Mouse (Mus musculus): Measurements from ENCODE around the gene Fuca2. TPM values are rescaled to one million over a fixed set of nuclear protein-coding genes. Genes with fewer than 3 reads are reported as not detected.
"Not testable (repeated sequence)": the region's sequence is repeated elsewhere in the genome, so short reads cannot be mapped to it uniquely, and the experiment has no call there.

The Fuca2 gene
- polyA plus RNA-seq, 1 experiment from 2014 or later, result 60.9 TPM

- Histone ChIP-seq H3K36me3 (no peaks in the 10 kb centered on the region), H3K27me3 (peaks cover 24% of the 10 kb centered on the region), H3K4me2 (no peak overlapping the region), H3K27ac (no peak overlapping the region), H3K9ac (no peak overlapping the region), H3K4me3 (replicated peaks) (no peak overlapping the region), H3K4me1 (replicated peaks) (peaks cover 6% of the 10 kb centered on the region), H3K9me3 (replicated peaks) (no peaks in the 10 kb centered on the region)
- ATAC-seq (ENCODE audit: low read depth) (no peak), DNase-seq (no peak)
- 58% methylated on average over 6 of the region's 6 CpGs for WGBS (ENCODE audit: insufficient replicate concordance)
Measured at GRCm38 (mm10) chr10:13479341-13479740, 20.0 kb upstream of the Fuca2 start.

DNA sequence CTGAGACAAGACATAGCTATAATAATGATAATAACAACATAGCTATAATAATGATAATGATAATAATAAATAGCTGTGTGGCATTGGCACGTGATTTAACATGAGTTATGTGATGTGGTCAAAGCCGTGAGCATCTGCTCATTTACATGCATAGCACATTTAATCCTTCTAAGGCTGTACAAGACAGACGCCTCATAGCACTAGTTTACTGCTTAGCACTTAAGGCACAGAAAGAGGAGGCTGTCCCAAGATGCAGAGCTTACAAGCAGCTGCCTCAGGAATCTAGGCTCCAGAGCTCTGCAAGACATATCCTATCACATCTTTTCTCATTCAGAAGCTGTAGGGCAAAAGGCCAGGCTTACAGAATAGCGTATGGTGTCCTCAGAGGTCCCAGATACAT is 13.4 kb upstream of the Fuca2 start:
- DNase-seq, result no peak
- no peak for ATAC-seq (ENCODE audit: low read depth)
- Histone ChIP-seq H3K4me3 (replicated peaks) (no peak overlapping the region), H3K9ac (no peak overlapping the region), H3K36me3 (no peaks in the 10 kb centered on the region), H3K27ac (no peak overlapping the region), H3K4me1 (replicated peaks) (no peaks in the 10 kb centered on the region), H3K4me2 (no peak overlapping the region), H3K27me3 (no peaks in the 10 kb centered on the region), H3K9me3 (replicated peaks) (no peaks in the 10 kb centered on the region)
- 52% methylated on average over 4 of the region's 4 CpGs for WGBS (ENCODE audit: insufficient replicate concordance)

DNA sequence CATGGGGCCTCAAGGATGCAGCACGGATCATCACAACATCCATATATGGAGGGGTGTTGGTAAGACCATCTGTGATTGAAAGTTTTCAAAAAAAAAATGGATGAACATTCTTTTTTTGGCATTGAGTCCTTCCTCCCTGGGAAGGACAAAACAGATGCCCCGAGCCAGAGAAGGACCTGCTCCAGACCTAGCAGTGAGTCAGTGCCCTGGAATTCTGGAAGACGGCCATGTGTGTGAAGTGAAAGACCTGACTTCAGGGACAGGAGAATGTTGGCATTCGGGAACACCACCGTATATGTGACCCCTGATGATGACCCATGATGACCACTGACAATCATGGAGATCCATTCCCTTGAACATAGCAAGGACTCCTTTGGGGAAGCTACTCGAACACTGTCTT is 9.7 kb upstream of the Fuca2 start:
- Histone ChIP-seq H3K27ac (no peak overlapping the region), H3K4me3 (replicated peaks) (no peak overlapping the region), H3K36me3 (no peaks in the 10 kb centered on the region), H3K9ac (no peak overlapping the region), H3K9me3 (replicated peaks) (no peaks in the 10 kb centered on the region), H3K4me2 (no peak overlapping the region), H3K4me1 (replicated peaks) (no peaks in the 10 kb centered on the region), H3K27me3 (no peaks in the 10 kb centered on the region)
- ATAC-seq (ENCODE audit: low read depth) (no peak), DNase-seq (no peak)
- 58% methylated on average over 6 of the region's 6 CpGs for WGBS (ENCODE audit: insufficient replicate concordance)

DNA sequence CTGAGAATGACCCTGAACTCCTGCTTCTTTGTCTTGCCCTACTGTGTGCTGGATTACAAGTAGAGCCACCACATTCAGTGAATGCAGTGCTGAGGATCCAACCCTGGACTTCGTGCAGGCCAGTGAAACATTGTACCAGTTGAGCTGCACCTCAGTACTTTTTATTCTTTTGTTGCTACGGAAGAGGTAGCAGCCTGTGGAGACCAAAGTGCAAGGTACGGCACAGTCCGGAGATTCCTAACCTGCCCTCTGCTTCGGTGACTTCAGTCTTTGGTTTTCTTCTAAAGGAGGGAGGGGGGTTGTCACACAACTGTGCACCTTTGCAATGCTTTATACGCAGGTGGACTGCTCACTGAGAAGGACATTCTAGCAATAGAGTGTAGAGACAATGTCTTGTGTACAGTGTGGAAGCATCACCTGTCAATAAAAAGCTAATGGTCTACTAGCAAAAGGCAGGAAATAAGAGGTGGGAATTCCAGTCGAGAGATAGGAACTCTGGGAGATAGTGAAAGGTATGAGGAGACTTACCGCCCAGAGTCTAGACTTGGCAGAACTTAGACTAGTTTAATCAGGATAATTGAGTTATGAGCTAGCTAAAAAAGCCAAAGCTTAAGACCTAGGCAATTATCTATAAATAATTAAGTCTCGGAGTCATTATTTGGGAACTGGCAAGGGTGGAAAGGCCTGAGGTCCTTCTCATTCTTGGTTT is 5.2 kb upstream of the Fuca2 start:
- DNase-seq (no peak), ATAC-seq (ENCODE audit: low read depth) (no peak)
- no peaks in the 10 kb centered on the region for H3K27me3 ChIP-seq
- H3K9me3 ChIP-seq (replicated peaks), result no peaks in the 10 kb centered on the region
- no peaks in the 10 kb centered on the region for H3K36me3 ChIP-seq
- H3K27ac ChIP-seq, result no peak overlapping the region
- no peak overlapping the region for H3K4me2 ChIP-seq
- H3K4me1 ChIP-seq (replicated peaks), result no peaks in the 10 kb centered on the region
- no peak overlapping the region for H3K9ac ChIP-seq
- H3K4me3 ChIP-seq (replicated peaks), result no peak overlapping the region
- WGBS (ENCODE audit: insufficient replicate concordance), result 73% methylated on average over 9 of the region's 9 CpGs

DNA sequence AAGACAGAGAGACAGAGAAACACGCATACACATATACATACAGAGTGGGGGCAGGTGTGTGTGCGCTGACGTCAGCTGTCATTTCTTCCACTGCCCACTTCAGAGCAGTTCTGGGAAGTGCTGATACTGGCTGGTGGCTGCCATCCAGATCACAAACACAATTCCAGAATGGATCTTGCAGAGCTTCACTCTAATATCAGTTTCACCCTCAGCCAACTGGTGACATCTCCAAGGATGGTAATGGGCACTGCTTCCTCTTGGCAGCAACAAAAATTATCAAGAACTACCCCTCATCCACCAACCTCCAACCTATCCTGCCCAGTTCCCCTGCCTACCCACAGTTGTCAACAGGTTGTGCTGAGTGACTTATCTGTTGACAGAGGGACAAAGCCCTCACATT is 3.0 kb upstream of the Fuca2 start:
- Histone ChIP-seq H3K27ac (no peak overlapping the region), H3K36me3 (no peaks in the 10 kb centered on the region), H3K4me3 (replicated peaks) (no peak overlapping the region), H3K4me1 (replicated peaks) (peaks cover 9% of the 10 kb centered on the region), H3K9ac (no peak overlapping the region), H3K27me3 (no peaks in the 10 kb centered on the region), H3K9me3 (replicated peaks) (no peaks in the 10 kb centered on the region), H3K4me2 (no peak overlapping the region)
- ATAC-seq (ENCODE audit: low read depth) (no peak), DNase-seq (no peak)
- WGBS (ENCODE audit: insufficient replicate concordance), result 85% methylated on average over 3 of the region's 3 CpGs

GRCm38 (mm10) chr10:13500473-13500872 is 1.1 kb downstream of the Fuca2 start:
- Histone ChIP-seq H3K4me2 (peak overlapping the region; percentile 80), H3K36me3 (peaks cover 19% of the 10 kb centered on the region), H3K9me3 (replicated peaks) (no peaks in the 10 kb centered on the region), H3K27ac (peak overlapping the region; percentile 90), H3K4me1 (replicated peaks) (peaks cover 40% of the 10 kb centered on the region), H3K4me3 (replicated peaks) (peak overlapping the region; percentile 74), H3K9ac (peak overlapping the region; percentile 78), H3K27me3 (no peaks in the 10 kb centered on the region)
- DNase-seq, result no peak
- ATAC-seq (ENCODE audit: low read depth), result no peak
- 25% methylated on average over 9 of the region's 9 CpGs for WGBS (ENCODE audit: insufficient replicate concordance)

DNA sequence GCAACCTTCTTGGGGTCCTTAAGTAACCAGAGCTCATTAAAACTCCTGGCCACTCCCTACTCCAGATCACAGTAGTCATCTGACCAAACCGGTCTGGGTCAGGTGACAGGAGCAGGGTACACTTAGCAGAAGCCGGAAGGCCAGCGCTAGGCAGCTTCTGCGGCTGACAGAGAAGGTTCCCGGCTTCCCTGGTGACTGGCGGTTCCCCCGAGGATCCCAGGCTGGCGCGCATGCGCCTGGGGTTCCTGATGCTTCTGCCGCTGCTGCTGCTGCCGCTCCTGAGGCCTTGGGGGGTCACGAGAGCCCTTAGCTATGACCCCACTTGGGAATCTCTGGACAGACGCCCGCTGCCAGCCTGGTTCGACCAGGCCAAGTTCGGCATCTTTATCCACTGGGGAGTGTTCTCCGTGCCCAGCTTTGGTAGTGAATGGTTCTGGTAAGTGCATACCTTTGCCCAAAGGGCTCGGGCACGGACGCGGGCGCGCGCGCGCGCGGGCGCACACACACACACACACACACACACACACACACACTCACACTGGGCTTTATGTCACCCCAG is 1.7 kb downstream of the Fuca2 start:
- Histone ChIP-seq H3K4me1 (replicated peaks) (peaks cover 45% of the 10 kb centered on the region), H3K27ac (peak overlapping the region; percentile 90), H3K36me3 (peaks cover 25% of the 10 kb centered on the region), H3K9me3 (replicated peaks) (no peaks in the 10 kb centered on the region), H3K27me3 (no peaks in the 10 kb centered on the region), H3K4me2 (peak overlapping the region; percentile 80), H3K9ac (peak overlapping the region; percentile 78), H3K4me3 (replicated peaks) (peak overlapping the region; percentile 74)
- WGBS (ENCODE audit: insufficient replicate concordance), result 1% methylated on average over 20 of the region's 30 CpGs
- ATAC-seq (ENCODE audit: low read depth) (peak; percentile 78), DNase-seq (peak; percentile 82)

- not testable (repeated sequence) for ATAC-seq (ENCODE audit: low read depth); DNase-seq
- WGBS (ENCODE audit: insufficient replicate concordance), result 31% methylated on average over 4 of the region's 4 CpGs
Measured at GRCm38 (mm10) chr10:13501533-13501932, 2.2 kb downstream of the Fuca2 start.

GRCm38 (mm10) chr10:13502371-13502770 is 3.0 kb downstream of the Fuca2 start:
- no peaks in the 10 kb centered on the region for H3K9me3 ChIP-seq (replicated peaks)
- peak overlapping the region; percentile 74 for H3K4me3 ChIP-seq (replicated peaks)
- DNase-seq (peak; percentile 77), ATAC-seq (ENCODE audit: low read depth) (peak; percentile 90)
- H3K27me3 ChIP-seq, result no peaks in the 10 kb centered on the region
- peak overlapping the region; percentile 80 for H3K4me2 ChIP-seq
- peak overlapping the region; percentile 78; the same call in 1 of the 2 replicates for H3K9ac ChIP-seq
- peaks cover 35% of the 10 kb centered on the region for H3K36me3 ChIP-seq
- 23% methylated on average over 8 of the region's 8 CpGs for WGBS (ENCODE audit: insufficient replicate concordance)
- peak overlapping the region; percentile 90 for H3K27ac ChIP-seq
- peaks cover 52% of the 10 kb centered on the region for H3K4me1 ChIP-seq (replicated peaks)

More at GRCm38 (mm10) chr10:13501533-13501932, 2.2 kb downstream of the Fuca2 start:
- H3K9me3 ChIP-seq (replicated peaks); H3K27me3 ChIP-seq: not testable (repeated sequence)
- Histone ChIP-seq H3K4me1 (replicated peaks) (peaks cover 50% of the 10 kb centered on the region), H3K36me3 (peaks cover 30% of the 10 kb centered on the region), H3K9ac (peak overlapping the region; percentile 78), H3K4me2 (peak overlapping the region; percentile 80), H3K4me3 (replicated peaks) (peak overlapping the region; percentile 74), H3K27ac (peak overlapping the region; percentile 90)

DNA sequence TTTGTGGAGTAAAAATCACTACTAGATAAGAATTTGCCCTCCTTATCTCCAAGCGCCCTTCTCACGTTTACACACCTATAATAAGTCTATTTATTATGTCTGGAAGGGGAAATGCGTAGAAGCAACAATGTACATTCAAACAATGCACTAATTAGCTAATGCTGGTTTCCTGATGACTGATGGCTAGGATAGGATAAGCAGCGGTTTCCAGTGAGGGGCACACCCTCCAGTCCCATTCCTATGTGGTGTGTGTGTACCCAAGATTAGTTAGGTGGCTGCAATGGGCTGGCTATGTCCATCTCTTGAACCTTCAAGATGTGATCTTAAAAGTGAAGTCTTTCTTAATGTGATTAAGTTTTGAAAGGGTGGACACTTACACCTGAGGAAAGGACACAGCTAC is 22.5 kb downstream of the Fuca2 start:
- no peaks in the 10 kb centered on the region for H3K36me3 ChIP-seq
- peak overlapping the region; percentile 11; the same call in 1 of the 2 replicates for H3K4me2 ChIP-seq
- 29% methylated on average over 4 of the region's 4 CpGs for WGBS (ENCODE audit: insufficient replicate concordance)
- no peak overlapping the region for H3K4me3 ChIP-seq (replicated peaks)
- no peaks in the 10 kb centered on the region for H3K27me3 ChIP-seq
- H3K9ac ChIP-seq, result no peak overlapping the region
- peak; percentile 98 for ATAC-seq (ENCODE audit: low read depth)
- peaks cover 28% of the 10 kb centered on the region for H3K4me1 ChIP-seq (replicated peaks)
- H3K9me3 ChIP-seq (replicated peaks), result no peaks in the 10 kb centered on the region
- H3K27ac ChIP-seq, result peak overlapping the region; percentile 32
- DNase-seq, result peak; percentile 49

DNA sequence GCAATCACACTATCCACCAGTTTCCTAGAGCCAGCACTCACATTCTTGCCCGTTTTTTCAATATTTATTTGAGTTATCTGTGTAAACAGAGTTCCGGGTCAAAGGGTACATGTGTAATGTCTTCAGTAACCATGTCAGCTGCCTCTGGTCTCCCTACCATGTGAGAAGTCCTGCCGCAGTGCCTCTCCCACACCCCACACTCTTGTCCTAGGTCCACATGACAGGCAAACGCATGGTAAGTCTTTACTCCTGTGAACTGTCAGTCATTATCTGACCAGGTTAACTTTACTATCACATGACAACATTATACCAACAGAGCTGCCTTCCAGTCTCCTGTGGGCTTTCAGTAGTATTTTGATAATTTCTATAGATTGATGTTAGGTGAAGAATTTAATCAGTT is 28.8 kb downstream of the Fuca2 start:
- Histone ChIP-seq H3K9me3 (replicated peaks) (no peaks in the 10 kb centered on the region), H3K27ac (no peak overlapping the region), H3K36me3 (peaks cover 19% of the 10 kb centered on the region), H3K9ac (no peak overlapping the region), H3K4me1 (replicated peaks) (no peaks in the 10 kb centered on the region), H3K4me3 (replicated peaks) (no peak overlapping the region), H3K27me3 (no peaks in the 10 kb centered on the region), H3K4me2 (no peak overlapping the region)
- no peak for DNase-seq
- no peak for ATAC-seq (ENCODE audit: low read depth)
- 69% methylated on average over 4 of the region's 4 CpGs for WGBS (ENCODE audit: insufficient replicate concordance)

GRCm38 (mm10) chr10:13534751-13535150 is 35.4 kb downstream of the Fuca2 start:
- DNase-seq, result no peak
- Histone ChIP-seq H3K4me3 (replicated peaks) (no peak overlapping the region), H3K36me3 (peaks cover 33% of the 10 kb centered on the region), H3K4me1 (replicated peaks) (no peaks in the 10 kb centered on the region), H3K9me3 (replicated peaks) (no peaks in the 10 kb centered on the region), H3K9ac (no peak overlapping the region), H3K27me3 (no peaks in the 10 kb centered on the region), H3K4me2 (no peak overlapping the region), H3K27ac (no peak overlapping the region)
- 60% methylated on average over 3 of the region's 3 CpGs for WGBS (ENCODE audit: insufficient replicate concordance)
- ATAC-seq (ENCODE audit: low read depth), result no peak
